Mouse (Mus musculus) gastrocnemius, postnatal 14 days (tissue): Measurements from ENCODE around the gene Ddx3x. TPM values are rescaled to one million over a fixed set of nuclear protein-coding genes. Genes with fewer than 3 reads are reported as not detected.
"Not testable (repeated sequence)": the region's sequence is repeated elsewhere in the genome, so short reads cannot be mapped to it uniquely, and the experiment has no call there.

Experiments used
- DNase-seq: peaks from one replicate; pipeline ENCODE4 v3.0.0; 2021; ENCODE audit warnings: mixed read lengths
- intact Hi-C: fragments of 180-260 bp; cut with DNase I; formaldehyde crosslinking; loops from one replicate; pipeline ENCODE4 v1.15.1; 2025; ENCODE audit warnings: low total_unique reads
- total RNA-seq, 2 experiments: library from RNA; stranded (reverse); gene quantifications; 2 replicates each; pipeline ENCODE4 v1.2.3; 2021

Gene Ddx3x
- total RNA-seq, 2 experiments from 2014 or later, result 84.9 to 119 TPM

- DNase-seq, result no peak
- intact Hi-C loops, result no loop called here
Measured at GRCm38 (mm10) chrX:13278996-13279395, 1.8 kb upstream of the Ddx3x start.

DNA sequence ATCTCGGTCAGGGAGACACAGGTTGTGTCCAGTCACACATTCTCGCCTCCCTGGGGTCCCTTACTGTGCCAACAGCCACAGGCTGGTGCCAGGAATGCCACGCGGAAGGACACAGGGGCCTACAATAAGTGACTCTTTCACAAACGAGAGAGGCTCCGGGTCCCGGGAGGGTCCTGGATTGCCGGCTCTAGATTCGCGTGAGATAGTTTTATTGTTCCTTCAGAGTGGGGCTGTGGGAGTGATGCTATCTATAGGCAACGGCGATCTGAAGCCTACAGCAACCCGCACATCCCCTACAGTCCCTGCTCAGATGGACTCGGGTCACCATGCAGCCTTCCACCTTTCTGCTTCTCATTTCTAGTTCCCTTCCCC lies 747 bp upstream of the Ddx3x start:
- peak; percentile 31 for DNase-seq
- intact Hi-C loops, result no loop called here

DNA sequence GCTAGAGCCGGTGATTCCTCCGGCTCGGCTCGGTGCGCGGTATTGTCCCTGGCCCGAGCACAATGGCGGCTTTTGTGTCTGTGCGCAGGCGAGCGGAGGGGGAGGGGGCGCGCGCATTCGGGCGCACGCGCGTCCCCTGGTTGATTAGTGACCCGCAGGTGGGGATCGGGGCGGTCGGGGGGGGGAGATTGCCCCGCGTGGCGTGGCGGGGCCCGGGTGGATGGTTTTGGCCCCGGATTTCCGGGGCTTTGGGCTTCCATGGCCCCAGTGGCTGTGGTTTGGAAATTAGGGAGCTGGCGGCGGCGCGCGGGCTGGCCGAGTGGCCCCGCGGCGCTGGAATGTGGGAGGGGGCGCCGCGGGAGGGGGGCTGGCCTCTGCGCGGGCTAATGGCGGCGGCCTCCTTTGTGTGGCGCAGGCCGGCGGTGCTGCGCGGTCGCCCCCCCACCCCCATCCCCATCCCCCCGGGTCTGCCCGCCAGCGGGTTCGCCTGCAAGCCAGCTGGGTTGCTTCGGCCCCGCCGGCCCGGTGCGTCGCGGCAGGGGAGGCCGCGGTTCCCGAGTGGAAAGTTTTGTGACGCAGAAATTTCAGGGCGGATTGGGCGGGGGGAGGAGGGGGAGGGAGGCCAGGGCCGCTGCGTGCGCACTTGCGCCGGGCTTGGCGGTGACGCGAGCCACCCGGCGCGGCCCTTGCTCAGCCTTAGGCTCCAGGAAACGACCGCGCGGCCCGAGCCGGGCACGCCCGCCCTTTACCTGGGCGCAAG lies 739 bp downstream of the Ddx3x start:
- peak; percentile 80 for DNase-seq
- intact Hi-C loops, result no loop called here

DNA sequence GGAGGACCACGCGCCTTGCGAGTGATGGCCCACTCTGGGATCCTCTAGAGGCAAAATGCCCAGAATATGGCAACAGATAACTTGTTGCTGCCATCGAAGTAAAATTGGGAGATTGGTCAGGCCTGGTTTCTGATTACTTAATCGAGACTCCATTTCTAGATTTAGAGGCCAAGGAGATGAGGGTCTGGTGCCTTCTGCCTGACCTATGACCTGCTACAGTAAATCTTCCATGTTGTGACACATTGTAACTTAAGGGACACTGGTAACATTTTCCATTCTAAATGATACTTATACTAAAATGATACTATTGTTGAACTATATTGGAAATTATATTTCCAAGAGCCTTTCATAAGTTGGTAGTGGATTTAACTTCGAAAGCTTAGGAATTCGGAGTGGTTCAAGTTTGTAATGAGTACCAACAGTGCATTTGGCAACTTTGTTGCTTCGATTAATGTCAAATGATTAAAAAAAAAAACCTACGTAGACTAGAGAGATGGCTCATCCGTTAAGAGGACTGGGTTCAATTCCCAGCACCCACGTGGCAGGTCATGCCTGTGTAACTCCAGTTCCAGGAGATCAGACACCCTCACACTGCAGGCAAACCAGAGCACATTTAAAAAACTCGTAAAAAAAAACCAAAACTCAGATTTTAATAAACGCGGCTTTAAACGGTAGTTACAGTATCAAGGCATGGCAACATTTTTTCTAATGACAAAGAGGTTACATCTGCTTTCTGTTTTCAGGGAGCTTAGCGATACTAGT lies 1.5 kb downstream of the Ddx3x start:
- DNase-seq, result no peak
- intact Hi-C loops, result no loop called here

GRCm38 (mm10) chrX:13285772-13286171 lies 5.0 kb downstream of the Ddx3x start:
- intact Hi-C loops, result no loop called here
- no peak for DNase-seq

GRCm38 (mm10) chrX:13294505-13295228 lies 13.9 kb downstream of the Ddx3x start:
- intact Hi-C loops, result no loop called here
- DNase-seq, result no peak

- intact Hi-C loops, result no loop called here
- no peak for DNase-seq
Measured at GRCm38 (mm10) chrX:13295229-13295571, 14.4 kb downstream of the Ddx3x start.

DNA sequence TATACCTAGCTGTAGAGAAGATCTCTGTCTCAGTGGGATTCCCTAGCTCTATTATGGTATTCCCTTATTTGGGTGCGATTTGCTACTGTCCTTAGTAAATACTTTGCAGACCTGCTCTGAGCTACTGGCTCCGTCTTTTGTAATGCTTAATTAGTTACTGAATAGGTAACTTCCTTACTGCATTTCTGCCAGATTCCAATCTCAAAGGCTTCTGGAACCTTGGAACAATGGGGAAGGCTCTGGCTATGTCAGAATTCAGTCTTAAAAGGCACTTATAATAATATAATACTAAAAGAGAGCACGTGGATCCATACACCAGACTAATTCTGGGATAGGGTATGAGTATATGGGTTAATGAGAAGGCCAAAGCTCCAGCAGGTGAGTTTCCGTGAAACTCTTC lies 15.5 kb downstream of the Ddx3x start:
- intact Hi-C loops, DNase-seq: not testable (repeated sequence)

DNA sequence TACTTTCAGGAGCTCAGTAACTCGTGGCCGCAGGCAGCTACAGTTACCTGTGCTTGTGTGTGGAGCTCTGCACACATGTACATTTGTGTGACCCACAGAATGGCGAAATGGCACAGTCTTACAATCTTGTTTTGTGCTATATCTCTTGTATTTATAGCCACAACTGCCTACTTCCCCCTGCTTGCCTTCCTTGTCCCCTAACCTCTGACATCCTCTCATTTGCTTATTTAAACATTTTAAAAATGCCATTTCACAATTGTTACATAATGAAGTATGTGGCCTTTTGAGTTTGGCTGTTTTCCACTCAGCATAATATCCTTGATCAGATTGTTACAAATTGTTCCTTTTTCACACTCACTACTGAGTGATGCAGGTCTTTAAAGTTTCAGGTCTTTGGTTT lies 25.4 kb downstream of the Ddx3x start:
- no peak for DNase-seq
- intact Hi-C loops, result no loop called here

DNA sequence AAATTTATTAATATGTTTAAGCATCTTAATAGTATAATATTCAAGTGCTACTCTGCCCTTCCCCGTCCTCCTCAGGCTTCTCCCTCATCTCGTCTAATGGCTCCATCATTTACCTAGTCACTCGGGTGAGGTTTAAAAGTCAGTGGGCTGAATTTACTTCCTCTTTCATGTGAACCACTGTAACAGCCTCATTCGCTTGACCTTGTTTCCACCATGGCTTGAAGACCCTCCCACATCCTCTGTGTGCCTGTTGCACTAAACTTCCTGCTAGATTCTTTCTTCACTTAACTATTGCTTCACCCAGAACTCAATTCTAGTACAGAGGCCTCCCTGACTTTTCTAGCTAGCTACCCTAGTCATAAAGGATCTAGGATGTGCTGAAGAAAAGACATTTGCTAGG lies 30.6 kb downstream of the Ddx3x start:
- DNase-seq, result no peak
- intact Hi-C loops, result no loop called here

DNA sequence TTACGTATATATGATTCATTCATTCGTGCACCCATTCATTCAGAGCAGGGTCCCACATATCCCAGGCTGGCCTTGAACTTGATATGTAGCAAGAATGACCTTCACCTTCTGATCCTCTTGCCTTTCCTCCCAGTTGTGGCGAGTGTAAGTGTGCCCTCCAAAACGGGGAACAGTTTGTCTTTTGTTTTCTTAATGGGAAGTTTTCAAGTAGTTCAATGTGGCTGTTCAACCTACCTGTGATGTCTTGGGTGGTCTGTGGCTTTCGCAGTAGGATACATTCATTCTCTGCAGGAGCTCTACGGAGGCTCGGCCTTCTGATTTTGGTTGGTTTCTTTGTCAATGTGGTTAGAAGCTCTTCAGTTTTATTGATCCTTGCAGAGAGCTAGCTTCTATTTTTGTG lies 48.8 kb downstream of the Ddx3x start:
- intact Hi-C loops, result no loop called here
- DNase-seq, result no peak

Other genes with a start within 250 kb of the Ddx3x start
- 100 to 1,000 TPM; 122 to 125 TPM for gene Usp9x, start 209.5 kb upstream of the Ddx3x start, total RNA-seq
- under 1 TPM; 0.08 to 0.13 TPM for gene Nyx, start 185.1 kb downstream of the Ddx3x start, total RNA-seq